Mouse (Mus musculus) kidney, adult 18-20 months (tissue): ENCODE measurements at regions not wholly inside any gene's neighbourhood (a gene's known extent, or its start where the extent isn't known, plus 50 kb on each side); places are given as distances from the start of the nearest gene placed in this dataset.
A peak's percentile ranks its signal among the peaks of the same experiment; 100 is the strongest.

Experiments used
- DNase-seq: peaks from one replicate; pipeline ENCODE4 v3.0.0; 2021

- no peak for DNase-seq
These were observed 92.0 kb upstream of the Hpgd start for GRCm38 (mm10) chr8:56202342-56202741.

- no peak for DNase-seq
These were observed 82.3 kb upstream of the Hpgd start for GRCm38 (mm10) chr8:56211922-56212635.

GRCm38 (mm10) chr8:56218837-56219236 lies 75.5 kb upstream of the Hpgd start:
- no peak for DNase-seq

DNA sequence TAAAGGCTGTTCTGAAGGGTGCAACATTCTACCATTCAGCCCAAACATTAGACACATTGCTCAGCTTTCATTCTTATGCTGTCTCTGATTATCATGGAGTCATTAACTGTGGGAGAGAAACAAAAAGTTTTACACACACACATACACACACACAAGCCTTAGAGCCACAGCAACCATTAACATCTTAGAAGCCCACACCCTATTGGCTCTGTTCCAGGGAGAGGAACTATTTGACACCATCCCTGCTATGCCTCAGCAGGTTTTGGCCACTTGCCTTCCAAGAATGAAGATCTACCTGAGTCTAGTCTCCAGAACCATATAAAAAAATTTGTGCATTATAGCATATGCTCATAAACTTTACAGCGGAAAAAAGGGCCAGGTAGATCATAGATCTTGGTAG lies 75.0 kb upstream of the Hpgd start:
- peak; percentile 4 for DNase-seq

DNA sequence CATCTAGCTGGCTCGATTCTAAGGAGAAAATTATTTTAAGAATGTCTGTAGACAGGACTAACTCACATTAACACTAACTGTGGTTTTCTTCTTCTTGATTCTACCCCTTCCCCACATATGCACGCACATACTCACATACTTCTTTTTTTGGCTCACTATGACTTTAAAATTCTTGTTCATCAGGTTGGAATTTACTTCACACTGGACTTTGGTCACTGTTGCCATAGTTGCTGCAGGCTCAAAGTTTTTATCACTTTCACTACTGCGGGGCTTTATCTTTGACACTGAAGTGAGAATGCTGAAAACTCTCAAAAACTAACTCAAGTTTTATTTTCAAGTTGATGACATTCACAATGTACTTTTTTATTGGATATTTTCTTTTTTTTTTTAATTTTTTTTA lies 71.4 kb upstream of the Hpgd start:
- no peak for DNase-seq

DNA sequence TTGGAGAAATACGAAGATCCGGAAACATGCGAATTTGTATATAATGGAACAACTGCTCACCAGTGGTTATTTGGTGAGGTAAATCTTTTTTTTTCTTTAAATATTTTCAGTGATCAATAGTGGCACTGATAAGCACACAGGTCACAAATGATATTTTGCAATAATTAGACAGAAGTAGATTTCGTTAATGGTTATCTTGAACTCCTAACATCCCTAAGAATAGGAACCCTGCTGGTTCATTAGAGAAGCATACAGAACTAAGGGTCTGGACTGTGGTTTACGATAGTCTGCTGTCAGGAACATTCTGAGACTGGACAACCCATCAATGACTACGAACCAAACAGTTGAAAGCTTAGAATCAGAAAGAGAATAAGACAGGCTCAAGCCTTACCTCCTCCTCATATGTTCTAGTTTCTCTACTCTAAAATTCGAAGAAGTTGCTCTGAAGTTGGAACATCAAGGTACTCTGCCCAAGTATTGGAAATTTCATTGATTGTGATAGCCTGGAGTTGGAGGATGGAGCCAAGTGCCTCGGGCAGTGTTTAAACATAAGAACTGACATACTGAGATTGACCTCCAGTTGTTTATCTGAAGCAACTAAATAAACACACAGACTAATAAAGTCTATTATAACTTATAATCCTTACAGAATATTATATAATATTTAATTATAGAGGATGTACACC lies 63.6 kb upstream of the Hpgd start:
- DNase-seq: no peak

GRCm38 (mm10) chr8:56231930-56232329 lies 62.5 kb upstream of the Hpgd start:
- DNase-seq: peak; percentile 39

GRCm38 (mm10) chr8:56232552-56232951 lies 61.8 kb upstream of the Hpgd start:
- peak; percentile 28 for DNase-seq

GRCm38 (mm10) chr8:56233816-56234215 lies 60.6 kb upstream of the Hpgd start:
- no peak for DNase-seq

GRCm38 (mm10) chr8:56234238-56234637 lies 60.1 kb upstream of the Hpgd start:
- no peak for DNase-seq

- DNase-seq: no peak
These were observed 51.1 kb upstream of the Hpgd start for GRCm38 (mm10) chr8:56243330-56243729.
